Mouse (Mus musculus) cerebellum, adult 8-10 months (tissue): ENCODE measurements at regions not wholly inside any gene's neighbourhood (a gene's known extent, or its start where the extent isn't known, plus 50 kb on each side); places are given as distances from the start of the nearest gene placed in this dataset.
"Not testable (repeated sequence)": the region's sequence is repeated elsewhere in the genome, so short reads cannot be mapped to it uniquely, and the experiment has no call there.

Source experiments
- DNase-seq: peaks from one replicate; pipeline ENCODE4 v3.0.0; 2022

DNA sequence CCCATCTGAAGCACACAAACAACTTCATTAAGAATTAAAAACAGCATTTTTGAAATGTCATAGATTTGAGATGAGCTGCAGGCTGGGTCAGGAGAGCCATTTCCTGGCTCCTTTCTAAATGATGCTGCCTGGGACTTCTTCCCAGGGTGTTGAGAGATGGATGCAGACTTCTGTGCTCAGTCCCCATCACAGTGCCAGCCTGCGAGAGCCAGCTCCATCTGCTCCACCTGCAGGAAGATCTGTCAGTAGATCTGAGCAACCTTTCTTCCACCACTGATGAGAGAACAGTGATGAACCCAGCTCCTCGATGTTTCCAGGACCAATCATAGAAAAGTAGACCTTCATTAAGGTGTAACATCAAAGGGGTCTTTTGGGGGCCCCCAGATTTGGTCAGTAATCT, 273.8 kb upstream of the Trpc7 start:
- peak; percentile 51 for DNase-seq

DNA sequence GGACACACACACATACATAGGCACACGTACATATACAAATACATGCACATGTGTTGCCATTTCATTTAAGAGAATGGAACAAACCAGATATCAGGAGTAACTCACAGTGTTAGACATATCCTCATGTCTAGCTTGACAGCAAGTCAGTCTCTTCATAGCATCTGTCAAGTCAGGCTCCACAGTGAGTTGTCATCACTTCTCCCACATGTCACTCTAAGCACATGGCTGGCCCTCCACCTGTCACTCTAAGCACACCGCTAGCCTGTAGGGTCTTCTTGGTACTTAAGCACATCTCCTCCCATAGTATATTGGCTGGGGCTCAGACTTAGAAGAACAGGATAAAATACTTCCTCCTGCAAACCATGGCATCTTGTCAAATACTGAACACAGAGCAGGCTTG, 269.6 kb upstream of the Trpc7 start:
- no peak for DNase-seq

DNA sequence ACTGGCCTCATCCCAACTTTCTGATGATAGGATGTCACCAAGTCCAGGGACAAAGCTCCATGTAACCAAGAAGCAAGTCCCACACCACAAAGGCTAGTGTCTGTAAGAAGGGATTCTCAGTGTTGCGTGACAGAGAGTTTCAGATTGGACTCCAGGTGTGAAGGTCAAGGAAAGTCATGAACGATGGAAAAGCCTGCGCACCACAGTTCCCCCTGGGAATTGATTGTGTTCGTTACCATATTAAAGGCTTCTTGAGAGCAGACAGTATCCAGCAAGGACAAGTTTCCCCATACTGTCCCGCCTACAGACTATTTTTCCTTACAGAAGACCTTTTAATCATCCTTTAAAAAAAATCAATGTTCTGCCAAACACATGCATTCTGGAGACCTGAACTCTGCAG, 257.0 kb upstream of the Trpc7 start:
- DNase-seq: no peak

DNA sequence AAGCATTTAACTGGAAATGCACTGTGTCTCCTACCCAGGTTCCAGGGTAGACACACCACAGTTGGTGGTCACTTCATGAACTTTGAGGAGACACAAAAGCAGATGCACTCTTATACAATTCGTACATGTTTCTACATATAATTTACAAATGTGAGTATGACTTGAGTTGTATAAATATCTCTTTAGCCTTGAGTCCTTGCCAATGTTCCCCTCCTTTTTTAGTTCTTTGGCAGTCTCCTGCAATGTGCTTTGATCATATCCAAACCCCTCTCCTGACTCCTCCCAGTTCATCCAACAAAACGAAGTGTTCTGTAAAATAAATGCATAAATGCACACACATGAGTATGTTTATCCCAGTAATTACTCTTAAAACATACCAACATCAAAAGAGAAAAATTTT, 251.8 kb upstream of the Trpc7 start:
- no peak for DNase-seq

DNA sequence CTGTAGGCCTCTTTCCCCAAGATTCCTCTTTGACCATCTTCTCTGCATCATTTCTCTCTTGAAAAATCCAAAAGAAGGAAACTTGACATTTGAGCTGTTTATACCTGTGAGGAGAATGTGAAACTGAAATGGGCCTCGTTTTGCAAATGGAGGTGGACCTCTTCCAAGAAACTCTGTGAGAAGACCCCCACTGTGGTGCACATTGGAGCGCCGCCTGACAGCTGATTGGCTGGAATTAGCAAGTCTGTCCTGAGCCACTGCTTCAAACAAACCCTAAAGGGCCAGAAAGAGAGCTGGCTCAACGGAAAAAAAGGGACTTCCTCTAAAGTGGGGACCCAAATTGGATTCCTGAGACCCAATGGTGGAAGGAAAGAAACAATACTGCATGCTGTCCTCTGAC, 250.9 kb upstream of the Trpc7 start:
- no peak for DNase-seq

DNA sequence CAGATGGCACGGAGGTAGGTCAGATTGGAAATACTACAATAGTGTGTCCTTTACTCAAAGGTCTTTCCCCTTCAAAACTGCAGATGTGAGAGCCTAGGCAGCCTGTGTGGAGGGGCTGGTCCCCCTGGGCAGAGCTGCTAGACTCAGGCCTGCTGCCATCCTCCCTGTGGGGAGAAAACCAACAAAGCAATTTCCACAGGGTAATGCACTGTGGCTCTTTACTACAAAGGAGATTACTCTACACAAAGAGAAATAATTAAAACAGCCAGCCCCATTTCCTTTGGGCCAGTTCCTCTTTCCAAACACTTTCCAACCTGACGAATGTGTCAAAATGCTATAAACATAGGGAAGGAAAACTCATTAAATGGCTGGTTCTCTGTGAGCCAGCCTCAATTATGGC, 250.0 kb upstream of the Trpc7 start:
- no peak for DNase-seq

DNA sequence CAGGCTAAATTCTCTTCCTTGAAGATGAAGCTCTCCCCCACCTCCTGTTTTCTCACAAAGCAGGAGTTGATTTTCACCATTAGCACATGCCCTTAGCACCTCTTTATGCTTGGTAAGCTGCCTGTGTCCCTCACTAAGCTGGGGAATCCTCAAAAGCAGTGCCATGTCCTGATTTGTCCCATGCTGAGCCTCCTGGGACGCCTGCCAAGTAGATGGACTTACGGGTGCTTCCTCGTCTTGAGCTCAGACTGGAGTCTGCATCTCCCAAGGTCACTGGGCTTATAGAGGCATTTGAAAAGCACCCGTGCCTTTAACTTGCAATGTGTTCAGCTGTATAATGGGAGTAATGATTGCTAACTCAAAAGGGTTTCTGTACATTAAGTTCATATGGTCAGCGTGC, 247.1 kb upstream of the Trpc7 start:
- peak; percentile 7 for DNase-seq

DNA sequence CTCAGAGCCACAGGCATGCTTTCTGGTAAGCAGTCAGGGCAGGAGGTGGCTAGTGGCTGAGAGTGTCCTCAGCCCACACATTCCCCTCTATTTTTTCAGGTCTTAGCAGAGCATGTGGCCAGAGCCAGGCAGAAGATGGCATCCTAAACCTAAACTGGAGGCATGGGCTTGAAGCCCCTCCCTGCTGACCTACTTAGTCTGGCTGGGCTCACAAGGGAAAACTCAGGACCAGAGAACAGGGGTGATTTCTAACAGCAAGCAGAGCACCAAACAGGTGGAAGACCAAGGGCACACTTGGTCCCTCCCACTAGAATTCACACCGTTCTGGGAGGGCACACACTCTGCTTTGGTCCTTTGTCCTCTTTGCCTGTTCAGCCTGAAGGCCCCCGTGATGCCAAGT, 246.6 kb upstream of the Trpc7 start:
- no peak for DNase-seq

DNA sequence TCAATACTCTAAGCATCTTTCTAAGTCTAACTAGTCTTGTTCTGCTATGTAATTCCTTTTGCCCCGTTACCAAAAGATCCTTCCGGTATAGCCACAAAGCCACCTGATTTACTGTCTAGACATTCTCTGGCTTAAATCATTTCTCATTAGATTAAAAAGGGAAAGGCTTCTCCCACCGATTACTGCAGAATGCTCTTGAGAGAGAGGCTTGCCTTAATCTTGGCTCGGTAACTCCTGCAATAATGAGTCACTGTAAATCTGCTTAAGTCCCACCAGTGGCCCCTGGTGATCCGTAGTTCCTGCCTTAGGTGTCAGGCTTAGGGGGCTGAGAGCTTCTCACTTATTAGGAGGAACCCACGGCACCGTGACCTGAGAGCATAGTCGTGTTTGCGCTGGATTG, 220.1 kb upstream of the Trpc7 start:
- DNase-seq: no peak

DNA sequence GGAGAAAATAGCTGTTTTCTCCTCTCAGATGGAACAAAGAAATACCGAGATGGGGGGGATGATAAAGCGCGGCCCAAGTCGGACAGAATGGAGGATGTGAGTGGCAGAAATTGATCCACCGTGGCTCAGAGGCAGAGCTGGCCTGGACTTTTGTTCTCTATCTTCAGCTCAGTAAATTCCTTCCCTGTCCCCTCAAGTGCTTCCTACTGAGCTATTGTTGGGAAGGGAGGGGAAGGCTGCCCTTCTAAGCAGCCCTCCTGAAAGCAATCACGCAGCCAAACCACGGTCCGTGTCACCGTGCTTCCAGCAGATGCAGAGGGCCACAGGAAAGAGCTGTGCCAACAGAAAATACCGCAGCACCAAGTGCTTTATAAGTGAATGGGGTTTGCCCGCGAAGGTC, 212.2 kb upstream of the Trpc7 start:
- no peak for DNase-seq

DNA sequence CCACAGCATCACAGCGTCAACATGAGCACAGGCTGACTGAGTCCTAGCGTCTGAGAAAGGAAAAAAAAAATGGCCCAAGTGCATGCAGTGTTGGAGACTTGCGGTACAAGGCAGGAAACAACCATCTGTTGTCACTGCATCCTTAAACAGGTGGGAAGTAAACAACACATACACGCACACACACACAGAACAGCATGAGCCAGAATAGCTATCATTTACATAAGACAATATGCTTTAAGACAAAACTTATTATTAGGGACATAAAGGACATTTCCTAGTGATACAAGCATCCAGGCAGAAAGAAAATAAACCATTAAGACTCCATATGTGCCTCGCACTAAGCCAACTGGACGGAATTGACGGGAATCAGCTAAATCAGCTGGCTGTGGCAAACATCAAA, 203.8 kb upstream of the Trpc7 start:
- DNase-seq: no peak

DNA sequence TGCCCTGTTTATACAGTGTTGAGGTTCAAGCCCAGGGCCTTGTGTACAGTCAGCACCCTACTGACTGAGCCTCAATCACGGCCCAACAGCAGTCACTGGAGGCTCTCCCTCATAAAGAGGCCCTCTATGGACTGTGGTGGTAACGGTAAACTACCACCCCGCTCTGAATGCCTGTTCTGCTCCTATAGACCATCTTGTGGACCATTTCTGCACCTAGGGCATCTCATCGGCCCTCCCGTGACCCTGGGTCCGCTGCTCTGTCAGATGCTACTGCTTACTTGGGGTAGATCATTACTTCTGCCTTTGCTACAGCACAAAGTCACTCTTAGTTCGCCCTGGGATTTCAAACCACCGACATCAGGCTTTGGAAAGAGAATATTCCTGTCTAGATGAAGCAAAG, 196.1 kb upstream of the Trpc7 start:
- DNase-seq: no peak

DNA sequence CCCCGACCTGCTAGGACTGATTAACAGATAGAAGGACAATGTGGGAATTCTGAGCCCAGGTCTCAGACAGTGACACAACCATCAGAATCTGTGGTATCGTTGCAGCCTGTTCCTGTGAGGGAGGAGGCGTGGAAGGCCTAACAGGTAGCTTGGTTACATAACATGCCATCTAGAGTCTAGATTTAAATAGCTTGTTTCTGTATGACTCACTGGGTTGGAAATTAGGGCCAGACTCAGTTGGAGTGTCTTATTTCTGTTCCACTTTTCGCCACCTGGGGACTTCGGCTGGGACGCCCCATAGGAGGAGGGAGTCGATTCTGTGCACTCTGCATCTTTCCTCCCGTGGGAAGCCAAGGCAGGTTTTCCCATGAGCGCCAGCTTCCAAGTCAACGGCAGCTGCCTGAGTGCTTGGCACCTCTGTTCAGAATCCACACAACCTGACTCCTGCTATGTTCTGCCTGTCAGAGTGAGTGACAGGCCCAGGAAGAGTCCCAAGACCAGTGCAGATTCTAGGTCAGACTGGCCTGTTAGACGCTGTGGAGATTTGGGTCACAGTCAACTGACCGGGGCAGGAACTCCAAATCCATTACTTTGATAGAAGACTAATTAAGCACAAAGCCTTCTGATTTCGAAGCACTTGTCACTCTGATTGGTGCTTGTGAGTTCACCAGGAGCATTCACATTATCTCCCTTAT, 193.7 kb upstream of the Trpc7 start:
- peak; percentile 27 for DNase-seq

DNA sequence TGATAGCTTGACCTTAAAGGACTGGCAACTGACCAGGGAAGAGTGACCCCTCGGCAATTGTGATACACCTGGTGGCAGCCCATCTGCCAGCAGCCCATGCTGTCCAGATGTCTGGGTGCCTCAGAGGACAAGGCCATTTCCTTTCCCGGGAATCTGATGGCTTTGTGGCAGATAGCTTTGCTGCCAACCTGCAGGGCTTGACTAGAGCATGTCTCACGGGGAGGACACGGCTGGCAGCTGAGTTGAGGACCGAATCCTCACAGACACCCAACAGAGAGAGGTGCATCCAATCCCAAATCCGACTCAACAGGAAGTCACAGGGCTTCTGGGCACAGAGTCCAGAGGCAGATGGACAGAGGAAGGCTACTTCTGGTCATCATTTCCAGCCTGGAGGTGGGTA, 192.2 kb upstream of the Trpc7 start:
- DNase-seq: peak; percentile 36

DNA sequence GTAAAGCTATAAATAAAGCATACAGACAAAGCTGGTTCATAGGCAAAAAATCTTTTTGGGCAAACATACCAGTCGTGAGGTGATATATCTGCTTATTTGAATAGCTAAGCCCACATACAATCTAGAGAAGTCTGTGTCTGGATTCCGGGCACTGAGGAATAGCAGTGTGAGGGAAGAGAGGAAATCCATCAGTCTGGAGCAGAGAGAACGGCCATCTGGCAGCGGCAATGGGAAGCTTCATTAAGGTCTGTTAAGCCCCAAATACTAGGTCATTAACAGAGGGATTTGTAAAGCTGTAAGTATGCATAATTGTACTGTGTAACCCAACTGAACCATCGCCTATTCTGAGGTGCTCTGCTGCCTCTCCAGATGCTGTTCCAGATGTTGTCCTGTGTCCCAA, 191.6 kb upstream of the Trpc7 start:
- DNase-seq: peak; percentile 28

DNA sequence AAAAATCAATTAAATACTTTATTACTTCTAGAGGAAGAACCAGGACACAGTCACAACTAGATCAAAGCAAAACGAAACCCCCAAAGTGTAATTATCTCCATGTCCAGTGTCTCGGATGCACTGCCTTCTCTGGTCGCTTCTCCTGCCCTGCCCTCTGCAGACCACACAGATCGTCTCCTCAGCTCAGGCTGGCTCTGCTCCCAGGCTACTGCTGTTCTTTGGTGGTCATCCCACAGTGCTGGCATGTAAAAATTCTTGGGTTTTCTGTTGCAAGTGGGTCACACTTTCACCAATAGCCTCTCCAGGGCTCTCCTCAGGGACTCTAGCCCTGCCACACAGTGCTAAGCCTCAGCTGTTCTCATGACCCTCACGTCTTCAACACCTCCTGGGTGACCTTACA, 188.0 kb upstream of the Trpc7 start:
- no peak for DNase-seq

DNA sequence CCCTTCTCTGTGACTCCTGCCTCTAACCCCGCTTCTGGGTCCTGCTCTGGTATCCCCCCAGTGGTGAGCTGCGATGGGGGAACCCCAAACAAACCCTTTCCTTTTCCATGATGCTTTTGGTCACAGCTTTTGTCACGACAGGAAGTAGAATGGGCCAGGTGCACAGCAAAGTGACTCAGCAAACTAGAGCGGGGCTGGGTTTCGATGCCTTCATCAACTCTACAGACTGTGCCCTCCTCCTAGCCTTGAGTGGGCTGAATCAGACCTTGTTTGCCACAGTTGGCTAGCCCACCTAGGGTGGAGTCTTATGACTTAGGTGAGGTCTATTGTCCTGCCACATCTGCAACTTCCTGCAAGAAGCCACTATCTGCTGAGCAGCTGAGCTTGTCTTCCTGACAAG, 174.7 kb upstream of the Trpc7 start:
- DNase-seq: no peak

DNA sequence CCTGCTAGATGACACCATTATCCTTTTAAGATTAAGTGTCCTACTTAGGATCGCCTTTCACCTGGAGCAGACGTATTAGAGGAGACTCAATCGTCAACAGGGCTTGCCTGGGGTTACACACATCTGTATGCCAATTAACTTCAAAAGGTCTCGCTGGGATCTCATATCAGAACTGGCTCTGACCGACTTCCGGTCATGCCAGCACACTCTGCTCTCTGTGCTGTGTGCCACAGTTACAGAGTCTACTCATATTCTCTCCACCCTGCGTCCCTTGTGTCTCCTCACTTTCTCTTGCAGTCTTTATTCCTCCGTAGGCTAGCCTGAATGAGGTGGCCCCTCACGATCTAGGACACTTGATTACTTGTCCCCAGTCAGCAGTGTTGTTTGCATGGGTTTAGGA, 165.9 kb upstream of the Trpc7 start:
- DNase-seq: no peak

DNA sequence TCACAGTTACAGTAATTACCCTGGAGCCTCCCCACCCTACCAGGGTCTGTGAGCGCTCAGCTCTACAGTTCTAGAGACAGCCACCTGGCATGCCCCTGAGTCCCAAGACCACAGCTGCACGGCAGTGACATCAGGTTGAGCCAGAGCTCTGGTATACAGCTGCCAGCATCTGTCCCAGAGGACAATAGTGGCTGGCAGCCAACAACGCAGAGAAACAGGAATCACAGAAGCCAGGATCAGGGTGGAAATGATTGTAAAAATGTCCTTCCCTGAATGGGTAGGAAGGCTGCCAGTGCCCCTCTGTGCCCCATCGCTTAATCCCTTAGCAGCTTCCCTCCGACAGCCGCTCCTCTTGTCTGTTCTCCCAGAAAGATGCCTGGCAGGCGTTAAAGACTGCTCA, 165.3 kb upstream of the Trpc7 start:
- no peak for DNase-seq

DNA sequence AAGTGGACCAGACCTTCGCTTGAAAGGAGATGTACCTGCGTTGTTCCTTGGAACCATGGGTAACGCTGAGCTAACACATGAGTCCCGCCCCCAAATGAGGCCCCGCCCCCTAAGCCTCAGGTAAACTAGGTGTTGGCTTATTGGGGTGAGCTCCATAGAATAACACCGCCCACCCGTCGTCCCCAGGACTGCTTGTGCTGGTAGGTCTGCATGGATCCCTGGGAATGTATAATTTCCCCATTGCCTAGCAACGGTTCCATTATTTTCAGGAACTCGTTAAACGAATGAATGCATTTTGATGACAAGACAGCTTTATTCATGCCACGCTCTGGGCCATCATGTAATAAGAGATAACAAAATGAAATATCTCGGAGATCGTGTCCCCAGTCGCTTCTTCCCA, 161.0 kb upstream of the Trpc7 start:
- no peak for DNase-seq

DNA sequence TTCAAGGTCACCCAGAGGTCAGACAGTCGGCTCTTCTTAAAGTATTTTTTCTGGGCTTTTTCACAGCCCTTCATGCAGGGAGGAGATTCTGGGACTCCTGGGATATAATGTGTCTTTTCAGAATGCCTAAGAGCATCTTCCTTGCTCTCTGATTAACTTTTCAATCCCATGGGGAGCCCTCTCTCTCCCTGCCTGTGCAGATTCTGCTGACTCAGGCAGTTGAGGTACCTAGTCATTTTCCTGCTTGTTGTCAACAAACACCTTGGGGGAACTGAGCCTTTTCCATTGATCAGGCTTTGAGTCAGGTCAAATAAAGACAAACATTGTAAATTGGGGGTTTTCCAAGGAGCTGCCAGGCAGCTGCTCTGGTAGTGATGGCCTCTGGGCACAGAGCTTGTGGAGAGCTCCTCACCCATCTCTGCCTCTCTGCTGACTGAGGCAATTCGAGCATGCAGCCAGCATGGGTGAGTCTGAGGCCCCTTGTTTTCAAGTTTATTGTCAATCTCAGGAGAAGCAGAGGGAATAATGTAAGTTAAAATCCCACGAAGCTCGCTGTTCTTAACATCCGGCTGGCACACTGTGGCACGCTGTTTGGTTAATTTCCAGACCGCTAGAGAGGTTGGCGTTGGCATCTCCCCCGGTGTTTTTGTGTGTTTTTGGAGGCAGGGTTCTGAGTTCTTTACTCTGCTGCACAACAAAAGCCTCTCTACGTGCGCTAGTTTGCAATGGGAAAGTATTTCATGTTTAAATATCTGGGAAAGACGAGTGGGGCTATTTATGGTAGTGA, 159.8 kb upstream of the Trpc7 start:
- no peak for DNase-seq

DNA sequence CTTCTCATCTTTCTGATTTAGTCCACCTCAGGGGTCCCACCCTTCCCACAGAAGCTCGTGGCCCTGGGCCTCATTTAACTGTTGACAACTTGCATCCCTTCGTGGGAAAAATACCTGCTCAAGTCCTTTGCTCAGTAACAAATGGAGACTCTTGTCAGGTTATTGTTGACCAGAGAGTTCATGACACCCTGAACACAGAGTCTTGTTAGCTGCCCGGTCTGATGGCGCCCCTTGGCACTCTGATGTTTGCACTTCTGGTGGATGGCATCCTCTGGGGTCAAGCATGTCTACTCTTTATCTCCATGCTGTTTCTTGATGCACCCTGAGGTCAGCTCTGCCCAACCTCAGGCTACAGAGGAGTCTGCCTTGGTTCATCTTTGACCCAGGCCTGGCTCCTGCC, 157.6 kb upstream of the Trpc7 start:
- no peak for DNase-seq

DNA sequence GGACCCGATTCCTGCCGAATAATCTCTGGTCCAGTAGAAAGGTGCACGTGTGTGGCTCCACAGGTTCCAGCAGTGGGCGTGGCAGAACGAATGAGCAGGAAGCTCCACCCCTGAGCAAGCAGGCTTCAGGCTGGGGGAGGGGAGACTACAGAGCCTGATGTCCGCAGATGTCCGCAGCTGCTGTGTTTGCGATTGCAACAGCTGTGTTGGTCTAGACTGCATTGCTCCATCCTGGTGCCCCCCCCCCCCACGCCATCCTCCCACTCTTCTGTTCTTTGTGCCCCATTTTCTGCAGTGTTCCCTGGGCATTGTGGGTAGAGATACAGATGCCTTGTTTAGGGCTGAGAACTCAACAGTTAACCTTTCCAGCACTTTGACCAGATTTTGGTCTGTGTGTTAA, 150.3 kb upstream of the Trpc7 start:
- DNase-seq: not testable (repeated sequence)

DNA sequence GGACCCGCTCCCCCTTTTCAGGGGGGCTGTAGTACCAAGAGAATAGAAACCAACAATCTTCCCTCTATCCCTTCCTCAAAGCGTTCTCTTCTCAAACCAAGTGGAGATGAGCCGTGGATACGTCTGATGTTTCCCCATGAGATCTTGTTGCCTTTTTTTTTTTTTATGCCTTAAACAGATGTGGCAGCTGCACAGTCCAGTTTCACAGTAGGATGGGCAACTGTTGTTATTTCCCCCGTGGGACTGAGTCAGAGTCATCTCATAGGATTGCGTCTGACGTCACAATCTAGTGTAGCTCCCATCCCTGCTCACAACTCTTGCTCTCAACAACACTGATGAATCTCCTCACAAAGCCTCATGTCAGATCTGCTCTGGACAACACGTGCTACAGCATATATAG, 148.7 kb upstream of the Trpc7 start:
- no peak for DNase-seq
